In genomic region chr14:111400809-111401208, GRCm38 (mm10) we compare ENCODE assay signal across 21 mouse cellular contexts.
DNase-seq lines count a peak whose midpoint lies in the region; ATAC-seq lines count a peak whose summit lies in the region.
"Had no signal": no experiment of that assay in that cellular context is flagged by ENCODE, and none has a peak within 500 bp of the region (broad histone marks: within the 10 kb centered on the region; RNA-seq: fewer than 3 reads in every experiment).

No protein-coding gene starts in this region.

- DNase-seq in embryonic facial prominence, embryonic 11.5 days (ENCODE audit: low spot score) = peak; percentile 39
- DNase-seq in embryonic facial prominence, embryonic 10.5 days (ENCODE audit: low spot score) = no peak
- DNase-seq in hindbrain, embryonic 10.5 days (ENCODE audit: low spot score) = no peak
- peak; percentile 79 for DNase-seq in retina, postnatal 1 day
- no peak for DNase-seq in retina, embryonic 14.5 days (ENCODE audit: low spot score)
- no peak for DNase-seq in urinary bladder, postnatal 25 days (ENCODE audit: low spot score)
- DNase-seq in thymus, postnatal 10 days (ENCODE audit: low spot score in 2 of 2) = no peak
- DNase-seq: cerebellum, adult 18-20 months; cerebellum, postnatal 36 days; gastrocnemius, postnatal 10 days; kidney, adult 2 months; right cerebral cortex, postnatal 4 days; thymus, postnatal 25 days had no signal

- H3K27ac ChIP-seq in embryonic facial prominence, embryonic 11.5 days (replicated peaks; ENCODE audit: low read depth, low read length) = no peak overlapping the region
- no peak overlapping the region for H3K27ac ChIP-seq in embryonic facial prominence, embryonic 10.5 days (replicated peaks)
- no peak overlapping the region for H3K27ac ChIP-seq in hindbrain, embryonic 16.5 days (ENCODE audit: low read depth, low read length)
- no peak overlapping the region for H3K27ac ChIP-seq in hindbrain, embryonic 10.5 days
- H3K27ac ChIP-seq: embryonic facial prominence, embryonic 13.5 days; kidney, postnatal 0 days; midbrain, embryonic 10.5 days had no signal

- no peaks in the 10 kb centered on the region for H3K9me3 ChIP-seq in embryonic facial prominence, embryonic 11.5 days (replicated peaks; ENCODE audit: control insufficient read depth, low read length)
- no peaks in the 10 kb centered on the region for H3K9me3 ChIP-seq in embryonic facial prominence, embryonic 10.5 days
- no peaks in the 10 kb centered on the region for H3K9me3 ChIP-seq in hindbrain, embryonic 16.5 days (ENCODE audit: control insufficient read depth, low read length)
- no peaks in the 10 kb centered on the region for H3K9me3 ChIP-seq in hindbrain, embryonic 10.5 days
- H3K9me3 ChIP-seq: embryonic facial prominence, embryonic 13.5 days; midbrain, embryonic 10.5 days had no signal

- no peak overlapping the region for H3K4me2 ChIP-seq in embryonic facial prominence, embryonic 11.5 days (ENCODE audit: low read depth, low read length)
- H3K4me2 ChIP-seq in hindbrain, embryonic 16.5 days (ENCODE audit: low read length) = no peak overlapping the region
- H3K4me2 ChIP-seq: embryonic facial prominence, embryonic 13.5 days; heart, embryonic 11.5 days had no signal

- no peak for ATAC-seq in embryonic facial prominence, embryonic 11.5 days (replicated peaks; ENCODE audit: insufficient number of reproducible peaks, low FRiP score, low TSS enrichment, low read depth)
- ATAC-seq in hindbrain, embryonic 16.5 days = peak; percentile 81
- ATAC-seq: CD4-positive, CD25-positive, alpha-beta regulatory T cell, adult 4 months; lung, postnatal 0 days; Patski had no signal

- no peaks in the 10 kb centered on the region for H3K36me3 ChIP-seq in embryonic facial prominence, embryonic 11.5 days (replicated peaks; ENCODE audit: control insufficient read depth, insufficient read depth, low read depth, low read length)
- no peaks in the 10 kb centered on the region for H3K36me3 ChIP-seq in embryonic facial prominence, embryonic 10.5 days (replicated peaks)
- H3K36me3 ChIP-seq in hindbrain, embryonic 16.5 days (ENCODE audit: control insufficient read depth, insufficient read depth, low read length) = no peaks in the 10 kb centered on the region
- no peaks in the 10 kb centered on the region for H3K36me3 ChIP-seq in hindbrain, embryonic 10.5 days
- H3K36me3 ChIP-seq: embryonic facial prominence, embryonic 13.5 days; midbrain, embryonic 10.5 days had no signal

- H3K4me1 ChIP-seq in embryonic facial prominence, embryonic 11.5 days (ENCODE audit: control insufficient read depth, insufficient read depth, low read length) = no peaks in the 10 kb centered on the region
- H3K4me1 ChIP-seq in embryonic facial prominence, embryonic 10.5 days = no peaks in the 10 kb centered on the region; the same call in 1 of the 2 replicates
- no peaks in the 10 kb centered on the region for H3K4me1 ChIP-seq in hindbrain, embryonic 16.5 days (ENCODE audit: control insufficient read depth, insufficient read depth, low read depth, low read length)
- H3K4me1 ChIP-seq in hindbrain, embryonic 10.5 days (replicated peaks) = no peaks in the 10 kb centered on the region
- H3K4me1 ChIP-seq: embryonic facial prominence, embryonic 13.5 days; midbrain, embryonic 10.5 days had no signal

- no peak overlapping the region for H3K9ac ChIP-seq in embryonic facial prominence, embryonic 11.5 days (replicated peaks; ENCODE audit: low read length)
- H3K9ac ChIP-seq in hindbrain, embryonic 16.5 days (ENCODE audit: low read depth, low read length) = no peak overlapping the region
- H3K9ac ChIP-seq: embryonic facial prominence, embryonic 13.5 days had no signal

- no peaks in the 10 kb centered on the region for H3K27me3 ChIP-seq in embryonic facial prominence, embryonic 11.5 days (ENCODE audit: control insufficient read depth, insufficient read depth, low read length)
- H3K27me3 ChIP-seq in embryonic facial prominence, embryonic 10.5 days (replicated peaks; ENCODE audit: low read depth, poor library complexity, severe bottlenecking) = no peaks in the 10 kb centered on the region
- no peaks in the 10 kb centered on the region for H3K27me3 ChIP-seq in hindbrain, embryonic 16.5 days (replicated peaks; ENCODE audit: control insufficient read depth, insufficient read depth, low read length)
- H3K27me3 ChIP-seq in hindbrain, embryonic 10.5 days (ENCODE audit: insufficient read depth, poor library complexity, severe bottlenecking) = no peaks in the 10 kb centered on the region
- H3K27me3 ChIP-seq: embryonic facial prominence, embryonic 13.5 days; Patski had no signal

- 42% methylated on average over 3 of the region's 3 CpGs for WGBS in embryonic facial prominence, embryonic 11.5 days
- WGBS in embryonic facial prominence, embryonic 10.5 days = 51% methylated on average over 3 of the region's 3 CpGs
- WGBS in hindbrain, embryonic 16.5 days = 44% methylated on average over 3 of the region's 3 CpGs
- 71% methylated on average over 3 of the region's 3 CpGs for WGBS in hindbrain, embryonic 10.5 days

- H3K4me3 ChIP-seq in embryonic facial prominence, embryonic 11.5 days (ENCODE audit: low read depth, low read length) = no peak overlapping the region
- H3K4me3 ChIP-seq in embryonic facial prominence, embryonic 10.5 days = no peak overlapping the region
- no peak overlapping the region for H3K4me3 ChIP-seq in hindbrain, embryonic 16.5 days (ENCODE audit: low read length)
- no peak overlapping the region for H3K4me3 ChIP-seq in hindbrain, embryonic 10.5 days
- H3K4me3 ChIP-seq: embryonic facial prominence, embryonic 13.5 days; midbrain, embryonic 10.5 days had no signal

Comparison
In these comparisons a context has a peak if more than half of its experiments do, and no peak if none do; other contexts are left out.
1. DNase-seq: peak in embryonic facial prominence, embryonic 11.5 days (single experiment) and retina, postnatal 1 day (single experiment); none in embryonic facial prominence, embryonic 10.5 days (single experiment), hindbrain, embryonic 10.5 days (single experiment), retina, embryonic 14.5 days (single experiment), urinary bladder, postnatal 25 days (single experiment) and thymus, postnatal 10 days (0 of 2).